Mouse (Mus musculus) cerebellum, postnatal 36 days (tissue): ENCODE results near the gene Lima1.
A peak's percentile ranks its signal among the peaks of the same experiment; 100 is the strongest.

Source experiments
- DNase-seq, 2 experiments: peaks; one replicate each; pipeline ENCODE4 v3.0.0; 2021 to 2022; ENCODE audit warnings: mixed read lengths in 2 of 2

Lima1 gene

DNA sequence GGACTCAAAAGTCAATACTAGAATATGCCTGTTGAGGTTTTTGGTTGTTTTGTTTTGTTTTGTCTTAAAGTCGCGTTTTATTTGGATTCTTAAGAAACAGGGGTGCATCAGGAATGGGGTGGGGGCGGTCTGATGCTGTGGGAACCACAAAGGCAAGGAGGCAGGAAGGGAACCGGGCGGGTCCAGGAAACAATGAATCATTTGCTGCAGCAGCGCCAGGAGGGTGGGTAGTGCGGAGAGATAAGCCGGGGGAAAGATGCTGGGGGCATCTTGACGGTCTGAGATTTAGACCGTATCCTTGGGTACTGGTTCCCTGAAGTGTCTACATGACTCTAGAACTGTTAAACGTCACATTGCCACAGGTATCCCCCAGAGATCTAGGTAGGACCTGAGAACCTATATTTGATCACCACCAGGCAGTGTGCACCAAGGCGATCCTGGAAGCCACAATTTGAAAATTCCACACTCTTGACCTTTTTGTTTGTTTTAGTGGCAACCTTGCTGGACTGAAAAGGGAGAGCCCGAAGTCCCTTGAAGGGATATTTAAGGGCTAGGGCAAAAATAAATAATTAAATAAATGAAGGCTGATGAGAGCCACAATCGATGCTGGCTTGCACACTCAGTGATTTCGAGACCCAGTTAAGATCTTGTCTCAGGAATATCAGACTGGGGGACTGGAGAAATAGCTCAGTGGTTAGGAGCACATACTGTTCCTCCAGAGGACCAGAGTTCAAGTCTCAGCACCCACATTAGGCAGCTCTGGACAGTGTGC, 8.6 kb downstream of the Lima1 start:
- no peak for DNase-seq

DNA sequence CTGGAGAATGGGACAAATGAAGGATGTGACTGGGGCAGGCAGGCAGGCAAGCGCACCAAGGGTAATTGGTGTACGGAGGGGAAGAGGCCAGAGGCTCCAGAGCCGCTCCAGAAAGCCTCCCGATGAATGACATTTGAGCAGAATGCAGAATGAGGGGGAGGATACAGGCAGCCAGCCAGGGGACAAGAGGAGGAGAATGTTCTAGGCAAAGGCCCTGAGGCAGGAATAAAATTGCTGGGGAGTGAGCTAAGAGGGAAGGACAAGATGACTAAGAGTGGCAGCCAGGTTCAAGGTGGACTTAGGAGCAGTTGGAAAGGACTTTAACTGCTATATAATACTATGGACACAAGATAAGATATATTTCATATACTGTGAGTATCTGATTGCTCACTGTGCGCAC, 9.3 kb downstream of the Lima1 start:
- no peak for DNase-seq

DNA sequence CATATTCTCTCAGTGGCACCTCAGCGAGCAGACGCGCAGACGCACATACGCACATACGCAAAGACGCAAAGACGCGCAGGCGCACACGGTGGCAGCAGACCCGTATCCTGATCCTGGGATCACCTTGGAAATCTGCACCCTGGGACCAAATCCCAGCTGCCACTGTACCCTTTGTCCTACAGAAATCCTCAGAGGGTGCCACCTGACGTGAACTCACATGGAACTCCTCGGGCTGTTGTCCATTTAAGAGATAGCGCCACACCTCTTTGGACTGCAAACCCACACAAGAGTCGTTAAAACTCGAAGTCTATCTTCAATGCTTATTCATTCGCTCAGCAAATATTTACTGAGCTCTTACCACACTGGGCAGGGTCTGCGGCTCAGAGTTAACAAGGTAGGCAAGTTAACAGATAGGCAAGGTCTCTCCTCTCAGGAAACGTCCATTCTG, 9.7 kb downstream of the Lima1 start:
- no peak for DNase-seq

DNA sequence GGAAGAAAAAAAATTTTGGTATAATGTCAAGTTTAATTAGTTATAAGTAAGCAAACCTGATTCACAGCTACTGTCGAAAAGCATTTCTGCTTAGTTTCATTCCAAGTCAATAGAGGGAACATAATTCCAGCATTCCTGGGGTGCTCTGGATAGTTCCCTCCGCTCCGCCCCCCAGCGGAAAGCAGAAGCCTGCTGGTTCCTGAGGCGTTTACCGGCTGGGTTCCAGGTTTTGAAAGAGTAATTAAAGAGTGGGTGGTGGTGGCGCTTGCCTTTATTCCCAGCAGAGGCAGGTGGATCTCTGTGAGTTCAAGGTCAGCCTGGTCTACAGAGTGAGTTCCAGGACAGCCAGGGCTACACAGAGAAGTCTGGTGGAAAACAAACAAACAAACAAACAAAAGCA, 10.2 kb downstream of the Lima1 start:
- no peak for DNase-seq

DNA sequence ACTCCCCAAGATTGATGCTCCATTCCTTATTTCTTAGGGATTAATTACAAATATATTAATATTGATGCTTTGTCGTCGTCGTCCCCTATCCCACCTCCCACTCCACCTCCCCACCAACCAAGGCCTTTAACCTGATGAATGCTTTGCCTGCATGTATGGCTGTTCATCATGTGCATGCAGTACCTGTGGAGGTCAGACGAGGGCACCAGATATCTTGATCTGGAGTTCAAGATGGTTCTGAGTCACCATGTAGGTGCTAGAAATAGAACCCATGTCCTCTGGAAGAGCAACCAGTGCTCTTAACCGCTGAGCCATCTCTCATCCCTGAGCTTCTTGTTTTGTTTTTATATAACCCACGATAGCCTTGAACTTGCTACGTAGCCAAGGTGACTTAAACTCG, 11.5 kb downstream of the Lima1 start:
- DNase-seq = no peak

DNA sequence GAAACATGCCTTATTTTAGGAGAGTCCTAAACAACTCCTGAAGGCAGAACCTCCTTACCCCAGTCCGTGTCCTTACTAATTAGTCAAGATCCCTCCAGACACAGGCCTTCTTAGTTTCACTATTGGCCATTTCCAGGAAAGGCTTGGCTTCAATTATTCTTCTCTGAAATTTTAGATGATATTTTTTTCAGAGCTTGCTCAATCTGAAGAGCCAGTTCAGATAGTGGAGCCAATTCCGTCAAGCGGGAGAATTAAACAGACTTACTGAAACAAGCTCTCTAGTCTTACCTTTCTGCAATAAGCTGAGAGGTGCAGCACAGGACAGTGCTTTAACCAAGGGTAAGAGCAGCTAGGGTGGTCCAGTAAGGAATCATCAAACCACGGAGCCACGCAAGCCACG, 11.9 kb downstream of the Lima1 start:
- no peak for DNase-seq

DNA sequence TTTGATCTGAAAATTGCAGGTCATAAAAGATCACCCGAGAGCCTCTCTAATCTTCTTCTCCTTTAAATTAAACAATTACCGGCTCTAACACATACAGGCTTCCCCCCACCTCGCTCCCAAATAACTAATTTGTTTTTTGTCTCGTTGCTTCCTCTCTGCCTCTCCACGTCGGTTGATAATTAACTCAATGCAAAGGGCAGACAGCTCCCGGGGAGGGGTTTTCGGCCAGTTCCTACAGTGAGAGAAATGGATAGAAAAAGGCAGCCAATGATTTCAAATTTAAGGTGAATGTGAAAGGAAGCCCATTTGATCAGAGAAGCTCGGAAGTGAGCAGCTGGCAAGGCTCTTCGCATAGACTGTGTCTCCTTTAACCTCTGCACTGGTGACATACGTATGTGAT, 12.8 kb downstream of the Lima1 start:
- DNase-seq = no peak

DNA sequence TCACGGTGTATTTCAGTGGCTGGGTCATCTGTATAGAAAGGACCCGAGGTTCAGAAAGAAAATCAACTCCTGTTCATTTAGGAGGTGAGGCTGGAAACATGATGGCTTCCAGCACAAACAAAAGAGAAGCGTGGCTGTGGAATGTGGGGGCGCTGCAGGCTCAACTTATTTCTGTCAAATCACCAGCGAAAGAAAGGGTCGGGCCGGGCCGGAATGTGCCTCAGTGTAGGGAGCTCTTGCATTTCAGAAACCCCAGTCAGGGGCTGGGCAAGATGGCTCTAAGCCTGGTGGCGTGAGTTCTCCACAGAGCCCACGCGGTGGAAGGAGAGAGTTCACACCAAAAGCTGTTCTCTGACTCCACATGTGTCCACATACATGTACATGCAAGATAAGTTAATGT, 13.3 kb downstream of the Lima1 start:
- DNase-seq = no peak

DNA sequence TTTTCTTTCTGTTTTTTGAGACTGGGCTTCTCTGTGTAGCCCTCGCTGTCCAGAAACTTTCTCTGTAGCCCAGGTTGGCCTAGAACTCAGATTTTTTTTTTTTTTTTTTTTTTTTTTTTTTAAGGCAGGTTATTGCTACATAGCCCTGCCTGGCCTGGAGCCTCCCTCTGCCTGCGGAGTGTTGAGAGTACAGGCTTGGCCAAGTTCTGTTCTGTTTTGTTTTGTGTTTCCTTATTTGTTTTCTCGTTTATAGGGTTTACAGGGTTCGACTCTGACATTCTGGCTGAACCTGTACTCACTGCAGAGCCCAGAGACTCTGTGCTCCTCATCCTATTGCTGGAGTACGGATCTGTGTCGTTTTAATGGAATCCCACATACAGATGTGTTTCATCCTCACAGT, 13.7 kb downstream of the Lima1 start:
- no peak for DNase-seq

DNA sequence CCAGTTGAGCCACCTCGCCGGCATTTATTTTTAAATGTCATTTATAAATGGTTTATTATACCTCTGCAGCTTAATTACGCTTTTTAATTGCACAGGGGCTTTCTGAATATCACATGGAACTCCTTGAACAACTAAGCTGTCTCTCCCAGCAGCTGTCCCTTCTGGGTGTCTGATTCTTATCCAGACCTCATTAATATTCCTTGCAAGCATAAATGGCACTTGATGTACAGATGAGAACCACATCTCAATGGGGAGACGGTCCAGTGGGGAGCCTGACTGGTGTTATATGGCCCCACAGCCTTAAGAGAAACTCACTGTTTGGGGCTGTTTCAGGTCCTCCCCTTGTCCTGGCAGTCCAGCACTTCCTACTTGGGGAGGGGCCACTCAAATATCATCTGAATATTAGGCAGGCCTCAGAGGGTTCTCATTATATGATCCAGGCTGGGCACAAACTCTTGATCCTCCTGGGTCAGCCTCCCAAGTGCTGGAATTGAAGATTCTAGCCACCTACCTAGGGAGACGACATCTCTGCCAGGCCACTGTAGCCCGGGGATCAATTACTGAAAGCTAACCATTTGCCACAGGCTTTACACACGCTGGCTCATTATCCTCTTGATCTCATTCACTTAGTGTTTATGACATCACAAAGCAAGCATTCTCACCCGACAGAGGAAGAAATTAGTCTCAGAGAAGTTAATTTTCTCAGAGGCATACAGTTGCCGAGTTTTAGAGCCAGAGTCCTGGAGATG, 15.4 kb downstream of the Lima1 start:
- DNase-seq = no peak

DNA sequence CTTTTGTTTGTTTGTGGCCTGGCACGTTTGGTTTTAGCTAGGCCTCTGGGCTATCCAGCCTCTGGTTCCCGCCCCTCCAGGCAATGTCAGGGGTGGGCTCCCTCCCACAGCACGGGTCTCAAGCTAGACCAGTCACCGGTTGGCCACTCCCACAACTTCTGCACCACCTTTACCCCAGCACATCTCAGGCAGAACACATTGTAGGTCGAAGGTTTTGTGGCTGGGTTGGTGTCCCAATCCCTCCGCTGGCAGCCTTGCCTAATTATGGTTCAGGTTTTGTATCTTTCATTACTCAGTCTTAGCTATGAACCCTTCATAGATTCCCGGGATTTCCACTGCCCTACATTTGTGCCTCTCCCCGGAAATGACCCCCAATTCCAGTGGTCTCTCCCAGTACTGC, 17.8 kb downstream of the Lima1 start:
- DNase-seq = no peak

DNA sequence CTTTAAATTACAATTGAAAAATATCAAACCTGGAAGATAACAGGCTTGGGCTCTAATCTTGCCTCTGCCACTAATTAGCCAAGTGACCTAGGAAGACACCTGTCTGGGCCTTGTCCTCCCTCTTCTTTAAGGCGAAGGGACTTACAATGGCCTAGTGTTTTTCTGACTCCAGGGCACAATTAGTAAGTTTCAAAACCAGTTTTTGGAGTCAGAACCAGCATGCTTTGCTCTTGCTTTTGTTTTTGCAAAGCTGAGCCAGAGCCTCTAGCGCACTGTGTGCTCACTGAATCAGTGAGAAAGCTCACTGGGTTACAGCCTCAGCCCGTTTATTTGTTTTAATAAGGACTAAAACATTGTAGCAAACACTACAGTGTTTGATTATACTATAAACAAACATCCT, 20.1 kb downstream of the Lima1 start:
- DNase-seq = no peak

DNA sequence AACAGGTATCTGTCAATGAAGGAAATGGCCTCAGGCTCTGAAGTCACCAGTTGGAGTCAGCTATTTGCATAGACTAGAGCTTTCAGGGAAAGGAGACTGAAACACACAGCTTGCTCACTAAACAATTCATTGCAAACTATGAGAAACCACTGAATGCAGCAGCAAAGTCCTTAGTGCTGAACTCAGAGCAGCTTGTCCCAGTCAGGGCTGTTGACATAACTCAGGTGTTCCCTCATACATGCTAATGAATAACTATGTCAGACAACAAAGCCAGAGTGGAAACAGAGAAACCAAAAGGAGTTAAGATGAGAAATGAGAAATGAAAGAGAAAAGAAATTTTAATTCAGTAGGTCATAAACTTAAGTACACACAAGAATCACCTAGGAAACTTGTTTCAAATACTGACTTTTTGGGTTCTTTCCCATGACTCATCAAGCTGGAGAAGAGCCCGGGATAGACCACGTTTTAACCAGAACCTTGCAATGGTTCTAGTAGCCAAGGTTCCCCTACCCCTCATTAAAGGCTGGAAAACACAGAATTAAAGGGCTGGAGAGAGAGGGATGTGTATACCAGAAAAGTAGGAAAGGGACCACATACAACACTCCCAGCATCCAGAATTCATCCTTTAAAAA, 22.5 kb downstream of the Lima1 start:
- DNase-seq = no peak

DNA sequence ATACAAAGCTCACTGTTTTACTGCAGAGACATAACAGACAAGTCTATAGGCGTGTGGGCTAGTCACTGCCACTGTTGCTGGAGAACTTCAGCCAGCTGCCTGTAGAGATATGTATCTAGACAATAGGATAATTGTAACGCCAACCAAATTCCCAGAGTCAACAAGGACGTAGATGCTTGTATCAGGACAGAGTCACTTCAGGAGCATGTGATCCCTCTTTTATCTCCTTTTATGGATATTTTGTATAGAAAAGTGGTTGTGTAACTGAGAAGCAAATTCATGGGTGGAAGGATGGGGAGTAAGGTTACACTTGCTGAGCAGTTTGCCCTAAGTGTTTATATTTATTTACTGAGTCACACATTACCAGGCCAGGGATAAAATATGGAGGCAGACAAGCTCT, 25.0 kb downstream of the Lima1 start:
- no peak for DNase-seq

DNA sequence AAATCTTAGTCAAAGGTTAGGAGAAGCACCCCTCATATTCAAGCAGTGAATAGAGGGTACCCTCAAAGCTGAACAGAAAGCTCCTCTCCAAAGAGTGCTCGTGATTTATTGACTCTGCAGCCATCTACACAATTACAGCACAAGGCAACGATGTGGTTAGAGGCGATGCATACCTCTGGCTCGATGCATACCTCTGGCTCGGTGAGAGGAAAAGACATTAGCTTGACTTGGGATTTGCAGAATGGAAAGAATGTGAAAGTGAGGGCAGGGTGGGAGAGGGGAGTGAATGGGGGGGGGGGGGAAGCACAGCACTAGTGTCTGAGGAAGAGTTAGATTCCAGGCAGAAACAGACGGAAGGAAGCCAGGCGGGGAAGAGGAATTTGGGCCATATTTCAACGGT, 27.3 kb downstream of the Lima1 start:
- no peak for DNase-seq

DNA sequence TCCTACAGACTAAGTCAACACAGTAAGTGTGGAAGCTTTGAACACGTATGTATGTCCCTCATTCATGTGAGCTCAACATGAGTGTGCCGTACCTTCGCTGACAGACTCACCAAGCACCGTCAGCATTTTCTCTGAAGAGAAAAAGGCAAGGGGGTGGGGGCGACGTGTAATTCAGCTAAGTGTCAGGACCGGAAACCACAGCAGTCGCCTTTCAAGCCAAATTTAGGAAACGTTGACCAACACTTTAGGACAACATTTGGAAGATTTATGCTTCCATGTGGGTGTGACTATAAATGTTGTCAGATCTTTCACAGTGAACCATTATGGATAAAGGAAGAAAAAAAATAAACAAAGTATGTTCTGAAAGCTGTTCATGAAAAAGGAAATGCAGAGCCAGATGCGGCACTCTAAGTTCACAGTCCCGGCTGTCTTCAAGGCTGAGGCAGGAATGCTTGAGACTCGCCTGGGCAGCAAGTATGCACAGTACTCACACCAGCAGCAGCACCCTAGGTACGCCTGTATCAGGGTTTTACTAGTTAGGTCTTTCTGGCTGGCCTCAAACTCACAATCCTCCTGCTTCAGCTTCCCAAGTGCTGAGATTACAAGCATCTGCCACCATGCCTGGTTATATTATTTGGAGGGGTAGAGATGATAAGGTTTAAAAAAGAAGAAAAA, 27.9 kb downstream of the Lima1 start:
- no peak for DNase-seq

DNA sequence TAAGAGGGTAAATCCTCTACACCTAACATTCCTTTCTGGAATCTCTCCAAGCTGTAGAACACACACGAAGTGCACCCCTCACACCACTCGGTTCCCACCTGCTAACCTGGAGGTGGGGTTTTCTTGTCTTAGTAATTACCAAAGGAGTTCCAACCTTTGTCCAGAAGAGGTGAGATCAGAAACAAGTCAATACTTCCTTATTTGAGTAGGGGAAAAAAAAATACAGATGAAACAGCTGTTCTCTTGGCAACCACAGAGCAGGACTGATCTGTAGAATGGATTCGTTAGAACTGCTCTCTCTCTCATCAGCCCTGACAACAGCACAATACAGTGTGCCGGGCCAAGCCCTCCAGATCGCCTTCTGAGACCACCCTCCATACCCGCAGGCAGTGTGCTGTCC, 28.6 kb downstream of the Lima1 start:
- no peak for DNase-seq

DNA sequence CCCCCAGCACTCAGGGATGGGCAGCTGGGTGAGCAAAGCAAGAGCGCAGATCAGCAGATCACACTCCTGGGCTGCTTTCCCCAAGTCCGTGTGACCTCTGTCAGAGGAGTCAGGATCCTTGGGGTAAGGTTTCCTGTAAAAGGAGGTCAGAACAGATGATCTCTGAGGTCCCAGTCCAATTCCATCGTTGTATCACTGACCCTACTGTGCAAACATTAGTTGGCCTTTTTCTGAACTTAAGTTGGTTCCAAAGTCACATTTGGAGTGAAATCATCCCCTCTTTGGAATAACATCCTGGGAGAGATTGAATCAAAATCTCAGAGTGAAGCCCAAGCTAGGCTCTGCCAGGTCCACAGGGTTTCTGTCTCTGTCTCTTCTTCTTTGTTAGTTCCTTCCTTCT, 31.4 kb downstream of the Lima1 start:
- DNase-seq = no peak

DNA sequence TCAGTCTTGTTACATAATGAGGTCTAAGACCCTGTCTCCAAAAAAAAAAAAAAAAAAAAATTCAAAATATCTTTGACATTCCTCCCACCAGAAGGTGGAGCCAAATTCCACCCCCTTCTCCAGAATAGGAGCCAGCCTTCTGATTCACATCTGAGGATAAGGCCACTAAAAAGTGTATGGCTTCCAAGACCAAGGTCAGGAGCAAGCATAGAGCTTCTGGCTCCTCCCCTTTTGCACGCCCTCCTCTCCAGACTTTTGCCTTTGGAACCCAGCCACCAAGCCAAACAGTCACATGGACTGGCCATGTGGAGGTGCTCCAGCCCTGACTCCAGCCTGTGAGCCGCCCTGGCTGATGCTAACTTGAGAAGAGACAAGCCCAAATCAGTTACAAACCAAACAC, 35.3 kb downstream of the Lima1 start:
- DNase-seq = peak in 1 of 2 experiments; percentile 21

DNA sequence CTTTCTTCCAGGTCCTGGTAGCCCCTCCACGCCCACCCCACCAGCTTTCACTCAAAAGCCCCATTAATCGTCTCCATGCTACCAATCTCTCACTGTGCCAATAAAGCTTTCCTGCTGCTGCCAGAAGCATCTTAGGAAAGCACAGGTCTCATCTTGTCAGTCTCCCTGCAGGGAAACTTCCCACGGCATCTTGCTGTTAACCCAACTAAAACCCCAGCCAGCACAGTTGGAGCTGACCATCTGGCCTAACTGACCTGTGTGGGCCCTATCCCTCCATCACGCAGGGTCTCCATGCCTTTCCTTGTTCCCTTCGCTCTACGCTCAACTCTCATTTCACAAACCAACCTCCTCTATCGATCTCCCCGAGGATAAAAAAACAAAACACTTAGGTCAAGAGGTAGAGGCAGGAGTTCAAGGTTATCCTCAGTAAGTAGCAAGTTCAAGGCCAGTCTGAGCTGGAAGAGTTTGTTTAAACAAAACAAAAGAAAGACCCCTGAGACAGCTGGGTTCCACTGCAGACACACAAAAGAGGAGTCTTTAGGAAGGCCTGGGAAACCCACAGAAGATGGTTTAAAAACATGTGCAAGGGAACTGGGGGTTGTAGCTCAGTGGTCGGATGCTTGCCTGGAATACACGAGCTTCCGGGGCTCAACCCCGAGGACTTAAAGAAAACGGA, 36.0 kb downstream of the Lima1 start:
- DNase-seq = peak in 1 of 2 experiments; percentile 17

DNA sequence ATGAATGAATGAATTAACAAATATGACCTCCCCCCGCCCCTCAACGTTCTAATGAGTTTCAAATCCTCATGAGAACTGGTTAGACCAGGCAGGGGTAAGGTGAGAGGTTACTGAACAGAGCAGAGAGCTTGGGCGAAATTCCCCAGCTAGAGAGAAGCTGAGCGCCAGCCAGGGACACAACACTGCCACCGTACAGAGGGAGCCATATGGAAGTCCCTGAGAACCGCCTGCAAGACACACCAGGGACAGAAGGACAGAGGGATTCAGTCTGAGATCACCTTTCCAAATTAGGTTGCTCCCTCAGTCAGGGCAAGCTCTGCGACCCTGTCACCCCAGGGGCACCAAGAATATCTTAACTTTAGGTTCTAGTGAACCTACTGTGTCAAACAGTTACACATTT, 37.7 kb downstream of the Lima1 start:
- DNase-seq = peak; percentile 56 to 58

DNA sequence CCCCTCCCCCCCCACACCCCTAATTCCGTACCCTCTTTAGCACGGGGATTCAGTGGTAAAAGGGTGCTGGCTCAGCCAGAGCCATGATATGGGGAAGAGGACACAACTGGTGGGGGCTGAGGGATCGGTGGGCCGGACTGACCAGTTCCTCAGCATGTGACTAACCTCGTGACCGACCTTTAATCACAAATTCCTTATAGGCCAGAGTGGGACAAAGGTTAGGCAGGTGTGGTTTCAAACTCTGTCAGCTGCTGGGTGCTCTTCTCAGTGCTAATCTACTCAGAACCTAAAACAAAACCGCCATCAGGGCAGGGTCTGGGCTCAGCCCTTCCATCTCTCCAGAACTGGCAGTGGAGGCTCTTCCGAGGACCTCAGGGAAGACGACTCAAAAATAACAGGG, 40.1 kb downstream of the Lima1 start:
- DNase-seq = no peak

DNA sequence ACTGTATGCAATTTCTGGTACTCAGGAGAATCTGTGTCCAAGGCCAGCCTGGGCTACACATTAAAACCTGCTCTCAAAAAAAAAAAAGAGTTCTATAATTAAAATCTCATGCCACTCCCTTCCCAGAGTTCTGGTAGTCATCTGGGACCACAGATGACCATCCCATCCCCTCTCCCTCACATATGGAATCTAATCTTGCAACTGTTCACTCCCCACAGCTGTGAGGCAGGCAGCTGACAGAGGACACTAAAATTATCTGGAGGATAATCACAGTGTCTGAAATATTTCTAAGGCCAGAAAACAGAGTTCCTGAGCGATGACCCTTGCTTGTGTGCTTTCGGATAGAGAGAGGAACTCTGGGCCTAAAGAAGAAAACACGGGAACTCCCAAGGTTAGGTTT, 40.6 kb downstream of the Lima1 start:
- DNase-seq = no peak
